Mouse (Mus musculus): ENCODE results near the gene Rpe.
A peak's percentile ranks its signal among the peaks of the same experiment; 100 is the strongest.
"Not testable (repeated sequence)": the region's sequence is repeated elsewhere in the genome, so short reads cannot be mapped to it uniquely, and the experiment has no call there.

Rpe gene

DNA sequence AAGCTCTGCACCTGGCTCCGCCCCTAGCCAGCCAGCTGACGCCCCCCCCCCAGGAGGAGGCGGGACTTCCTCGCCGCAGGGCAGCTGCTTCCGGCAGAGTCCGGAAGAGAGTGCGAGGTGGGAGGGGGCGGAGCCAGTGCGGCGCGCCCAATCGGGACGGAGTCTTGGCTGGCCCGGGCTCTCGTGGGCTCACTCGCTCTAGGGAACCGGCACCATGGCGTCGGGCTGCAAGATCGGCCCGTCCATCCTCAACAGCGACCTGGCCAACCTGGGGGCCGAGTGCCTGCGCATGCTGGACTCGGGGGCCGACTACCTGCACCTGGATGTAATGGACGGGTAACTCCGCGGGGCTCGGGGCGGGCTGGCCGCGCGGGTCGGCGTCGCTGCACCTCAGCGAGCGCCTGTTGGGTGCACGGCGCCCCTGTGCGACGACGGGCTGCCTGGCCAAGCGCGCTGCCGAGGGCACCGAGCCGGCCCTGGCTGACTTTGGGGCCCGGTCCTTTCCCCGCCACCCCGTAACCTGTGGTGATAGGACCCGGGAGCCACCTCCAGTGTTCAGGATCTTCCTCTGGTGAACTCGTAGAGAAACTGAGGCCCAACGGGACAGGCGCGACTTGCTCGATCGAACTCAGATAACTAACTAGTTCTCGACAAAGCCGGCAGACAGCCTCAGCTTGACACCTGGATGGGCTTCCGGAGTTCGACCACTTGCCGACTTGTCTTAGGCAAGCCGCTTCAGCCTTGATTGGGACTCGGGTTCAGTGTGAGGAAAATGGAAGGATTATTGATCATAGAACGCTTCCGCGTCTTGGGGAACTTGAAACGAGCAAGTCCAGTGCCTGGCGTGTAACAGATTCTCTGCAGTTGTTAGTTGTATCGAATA is at the start of gene Rpe:
Gene Rpe (plus strand): TSS at position 139 of the 883 bp plus-strand sequence.
- DNase-seq: peak; percentile 93

DNA sequence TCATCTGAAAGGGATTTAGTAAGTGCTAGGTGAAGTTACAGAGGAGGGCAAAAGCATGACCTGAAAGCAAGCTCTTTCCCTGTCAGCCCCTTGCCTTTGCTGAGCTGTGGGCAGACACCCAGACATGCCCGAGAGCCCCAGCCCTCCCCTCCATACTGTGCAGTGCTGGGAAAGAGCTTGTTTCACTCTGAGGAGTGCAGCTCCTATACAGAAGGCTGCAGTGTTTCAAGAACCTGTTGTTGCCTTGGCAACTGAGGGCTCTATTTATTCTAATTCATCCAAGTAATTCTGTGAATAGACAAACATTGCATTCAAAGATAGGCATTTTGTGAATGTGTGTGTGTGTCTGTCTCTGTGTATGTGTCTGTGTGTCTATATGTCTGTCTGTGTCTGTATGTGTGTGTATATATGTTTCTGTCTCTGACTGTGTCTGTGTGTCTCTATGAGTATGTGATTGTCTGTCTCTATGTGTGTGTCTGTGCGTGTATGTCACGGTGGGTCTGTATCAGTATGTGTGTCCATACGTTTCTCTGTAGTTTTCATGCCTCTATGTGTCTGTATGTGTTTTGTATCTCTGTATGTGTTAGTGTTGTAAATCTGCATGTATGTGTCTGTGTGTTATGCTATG is 45.4 kb upstream of the Rpe start:
- DNase-seq: no peak

DNA sequence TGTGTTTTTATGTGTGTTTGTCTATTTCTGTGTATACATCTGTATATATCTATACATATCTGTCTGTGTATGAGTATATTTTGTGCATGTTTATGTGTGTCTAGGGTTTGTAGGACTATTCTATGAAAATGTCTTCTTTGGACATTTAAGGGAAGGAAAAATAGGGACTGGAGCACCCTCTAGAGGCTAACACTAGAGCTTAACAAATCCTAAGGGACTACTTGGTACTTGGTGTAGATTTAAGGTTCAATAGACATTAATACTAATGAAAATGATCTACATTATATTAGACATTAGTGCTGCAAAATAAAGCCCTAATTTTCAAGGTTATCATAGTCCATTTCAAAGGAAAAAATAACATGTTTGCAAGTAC is 44.9 kb upstream of the Rpe start:
- DNase-seq: no peak

DNA sequence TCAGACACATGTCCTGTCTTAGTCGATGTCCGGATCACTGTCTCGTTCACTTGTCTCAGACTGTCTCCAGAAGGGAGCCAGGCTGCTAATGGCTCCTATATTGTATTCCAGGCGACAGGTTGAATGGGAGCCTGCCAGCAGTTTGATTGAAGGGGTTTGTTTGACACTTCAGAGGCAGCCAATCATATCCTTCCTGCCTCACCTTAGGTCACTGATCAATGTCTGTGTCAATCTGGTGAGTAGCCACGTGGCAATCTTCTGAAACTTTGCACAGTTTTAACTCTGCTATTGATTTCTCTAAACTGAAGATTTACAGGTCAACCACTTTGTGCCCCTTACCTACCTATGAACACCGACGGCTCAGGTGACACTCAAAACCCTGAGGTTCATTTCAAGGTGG is 29.2 kb upstream of the Rpe start:
- no peak for DNase-seq

DNA sequence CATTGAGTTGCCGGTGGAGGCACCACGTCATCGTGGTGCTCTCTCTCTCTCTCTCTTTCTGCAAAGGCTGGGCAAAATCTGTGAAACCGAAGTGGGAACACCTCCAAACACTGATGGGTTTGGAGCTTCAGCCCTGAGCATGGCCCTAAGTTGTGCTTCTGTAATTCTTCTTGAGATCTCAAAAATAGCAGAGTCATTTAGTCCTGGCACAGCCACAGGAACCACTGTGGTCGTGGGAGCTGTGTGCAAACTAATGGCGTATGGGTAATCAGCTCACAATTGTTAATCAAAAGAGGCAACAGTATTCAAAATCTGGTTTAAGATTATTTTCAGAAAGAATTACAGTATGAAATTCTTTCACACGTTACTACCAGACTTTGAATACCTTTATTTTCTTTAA is 27.8 kb upstream of the Rpe start:
- DNase-seq: no peak

DNA sequence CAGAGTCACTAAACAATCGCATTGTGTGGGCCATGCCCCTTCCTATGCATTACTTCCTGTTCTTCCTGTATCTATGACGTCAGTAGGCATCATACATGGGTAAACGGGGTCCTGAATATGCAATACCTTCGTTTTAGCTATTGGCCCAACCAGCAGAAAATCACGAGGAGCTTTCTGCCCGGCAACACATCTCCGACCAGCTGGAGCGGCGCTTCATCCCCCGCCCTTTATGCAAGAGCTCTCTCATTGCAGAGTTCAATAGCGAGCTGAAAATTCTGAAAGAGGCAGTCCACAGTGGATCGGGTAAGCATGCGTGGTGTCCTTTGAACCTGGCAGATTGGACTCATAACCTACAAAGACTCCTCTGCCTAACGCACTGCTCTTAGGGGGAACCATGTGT is 22.7 kb upstream of the Rpe start:
- DNase-seq: no peak

DNA sequence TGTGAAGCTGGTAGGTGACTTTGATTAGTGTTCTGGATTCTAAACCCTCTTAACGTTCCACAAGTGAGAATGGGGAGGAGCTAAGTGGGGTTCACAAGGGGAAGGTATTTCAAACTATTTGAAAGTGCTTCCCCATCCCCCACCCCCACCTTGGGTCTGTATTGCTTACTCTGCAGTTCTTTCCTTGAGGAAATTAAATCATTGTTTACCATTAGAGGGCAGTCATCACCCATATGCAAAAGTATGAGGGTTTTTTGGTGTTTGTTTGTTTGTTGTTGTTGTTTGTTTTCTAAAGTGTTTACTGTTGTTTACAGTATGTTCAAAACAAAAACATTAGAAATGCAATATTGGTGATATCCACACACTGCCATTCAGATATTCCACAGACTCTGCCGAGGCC is 22.0 kb upstream of the Rpe start:
- DNase-seq: no peak

DNA sequence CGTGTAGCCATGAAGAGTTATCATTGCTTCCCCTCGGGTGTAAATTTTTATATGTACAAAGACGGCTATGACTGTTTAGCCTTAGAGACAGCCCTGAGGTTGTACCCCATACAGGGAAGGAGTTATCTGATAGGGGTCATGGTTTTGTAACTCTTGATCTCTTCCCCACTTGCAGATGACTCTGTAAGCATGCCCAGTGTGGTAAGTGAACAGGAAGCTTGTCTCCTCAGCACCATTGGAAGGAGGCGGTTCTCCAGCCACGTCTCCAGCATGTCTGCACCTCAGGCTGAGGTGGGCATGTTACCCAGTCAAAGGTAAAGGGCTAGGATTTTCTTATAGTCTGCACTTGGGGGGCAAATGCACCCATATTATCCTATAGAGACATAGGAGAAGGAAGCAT is 17.7 kb upstream of the Rpe start:
- no peak for DNase-seq

DNA sequence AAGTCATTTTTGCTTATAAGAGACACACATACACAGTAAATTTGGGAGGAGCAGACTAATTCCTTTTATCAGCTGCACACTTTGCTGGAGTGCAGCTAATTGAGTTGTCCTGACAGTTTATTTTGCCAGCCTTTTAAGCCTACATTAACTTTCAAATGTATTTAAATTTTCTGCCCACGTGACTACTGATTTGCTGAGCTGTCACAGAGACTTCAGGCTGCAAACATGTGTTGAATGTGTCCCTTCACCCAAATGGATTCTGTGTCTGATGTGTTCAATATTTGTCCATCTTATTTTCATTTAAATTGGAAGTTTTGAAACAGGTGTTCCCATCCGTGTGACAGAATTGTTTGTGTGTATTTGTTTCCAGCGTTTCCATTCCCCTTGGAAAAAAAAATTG is 8.9 kb upstream of the Rpe start:
- no peak for DNase-seq

DNA sequence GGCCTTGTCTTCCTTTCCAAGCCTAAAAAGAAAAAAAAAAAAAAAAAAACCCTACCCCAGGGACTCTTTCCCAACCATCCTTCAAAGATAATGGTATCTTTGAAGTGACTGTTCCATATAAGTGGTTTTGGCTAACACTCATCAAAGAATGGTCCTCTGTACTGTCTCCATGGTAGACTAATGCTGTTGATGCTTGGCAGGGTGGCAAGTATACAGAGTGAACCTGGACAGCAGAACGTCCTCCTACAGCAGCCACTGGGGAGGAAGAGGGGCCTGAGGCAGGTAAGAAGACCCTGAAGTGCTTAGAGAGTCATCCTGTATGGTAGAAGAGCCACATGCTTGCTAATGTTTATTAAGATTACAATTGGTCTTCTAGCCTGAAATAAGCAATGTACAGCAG is 8.3 kb upstream of the Rpe start:
- DNase-seq: no peak

DNA sequence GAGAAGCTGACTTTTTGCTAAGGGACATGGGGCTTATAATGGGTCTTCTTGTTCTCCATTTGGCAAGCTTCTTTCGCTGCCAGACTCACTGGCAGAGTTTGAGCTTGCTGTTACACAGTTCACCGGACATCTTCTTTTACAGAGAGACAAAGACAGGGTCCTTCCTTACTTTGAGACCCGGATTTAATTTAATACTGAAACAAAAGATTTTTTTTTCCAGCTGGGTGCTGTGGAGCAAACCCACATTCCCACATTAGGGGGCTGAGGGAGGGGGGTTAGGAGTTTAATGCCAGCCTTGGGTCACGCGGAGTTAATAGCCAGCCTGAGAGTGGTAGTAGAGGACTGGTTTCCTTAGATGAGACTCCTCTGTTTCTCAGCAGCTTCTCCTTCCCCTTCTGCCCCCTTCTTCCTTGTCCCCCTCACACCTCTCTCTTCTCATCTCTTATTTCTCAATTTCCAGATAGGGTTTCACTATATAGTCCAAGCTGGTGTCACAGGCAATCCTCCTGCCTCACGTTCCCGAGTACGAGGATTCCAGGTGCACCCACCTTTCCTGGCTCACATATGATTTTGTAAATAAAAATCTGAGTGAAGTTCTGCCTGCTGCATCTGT is 7.7 kb upstream of the Rpe start:
- DNase-seq: no peak

DNA sequence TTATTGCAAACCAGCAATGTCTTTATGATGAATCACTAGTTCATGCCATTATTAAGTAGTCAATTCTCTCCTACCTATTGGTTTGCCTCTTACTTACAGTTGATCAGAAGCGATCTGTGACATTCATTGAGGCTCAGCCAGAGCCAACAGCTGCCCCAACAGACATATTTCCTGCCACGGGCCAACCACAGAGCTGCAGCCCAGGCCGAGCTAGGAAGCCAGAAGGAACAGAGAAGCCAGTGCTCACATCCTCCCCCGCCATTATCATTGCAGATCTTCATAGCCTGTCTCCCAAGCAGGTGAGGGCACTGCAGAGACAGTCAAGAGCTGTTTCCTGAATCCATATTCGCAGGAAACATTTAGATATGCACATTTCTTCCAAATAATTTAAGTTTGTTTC is 6.4 kb upstream of the Rpe start:
- no peak for DNase-seq

DNA sequence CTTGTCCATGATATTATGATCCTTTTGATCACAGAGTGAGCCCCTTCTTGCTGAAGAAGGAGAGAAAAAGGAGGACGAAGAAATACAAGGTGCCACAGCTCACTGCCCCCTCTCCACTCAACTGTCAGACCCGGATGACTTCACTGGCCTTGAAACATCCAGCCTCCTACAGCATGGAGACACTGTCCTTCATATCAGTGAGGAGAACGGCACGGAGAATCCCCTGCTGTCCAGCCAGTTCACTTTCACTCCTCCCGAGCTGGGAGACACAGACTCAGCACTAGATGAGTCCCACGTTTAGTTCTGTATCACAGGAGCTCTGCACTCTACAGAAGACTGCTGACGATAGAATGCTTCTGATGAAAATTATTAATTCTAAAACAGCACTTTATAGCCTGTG is 5.3 kb upstream of the Rpe start:
- no peak for DNase-seq

DNA sequence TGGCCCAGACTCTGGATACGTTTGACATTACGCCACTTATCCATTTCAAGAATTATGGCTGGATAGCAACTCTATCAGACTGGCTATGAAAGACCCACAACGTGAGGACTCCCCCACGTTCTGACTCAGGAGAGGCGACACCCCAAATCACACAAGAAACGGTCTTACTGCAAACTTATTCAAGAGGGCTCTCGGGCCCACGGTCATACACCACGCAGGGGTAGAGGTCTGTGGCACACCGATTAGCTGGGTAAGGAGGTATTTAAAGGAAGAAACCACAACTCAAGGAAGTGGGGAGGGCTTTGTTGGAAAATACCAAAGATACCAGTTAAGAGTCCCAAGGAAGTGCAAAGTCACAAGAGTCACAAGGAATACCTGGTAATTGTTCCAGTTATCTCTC is 1.0 kb upstream of the Rpe start:
- DNase-seq: not testable (repeated sequence)

DNA sequence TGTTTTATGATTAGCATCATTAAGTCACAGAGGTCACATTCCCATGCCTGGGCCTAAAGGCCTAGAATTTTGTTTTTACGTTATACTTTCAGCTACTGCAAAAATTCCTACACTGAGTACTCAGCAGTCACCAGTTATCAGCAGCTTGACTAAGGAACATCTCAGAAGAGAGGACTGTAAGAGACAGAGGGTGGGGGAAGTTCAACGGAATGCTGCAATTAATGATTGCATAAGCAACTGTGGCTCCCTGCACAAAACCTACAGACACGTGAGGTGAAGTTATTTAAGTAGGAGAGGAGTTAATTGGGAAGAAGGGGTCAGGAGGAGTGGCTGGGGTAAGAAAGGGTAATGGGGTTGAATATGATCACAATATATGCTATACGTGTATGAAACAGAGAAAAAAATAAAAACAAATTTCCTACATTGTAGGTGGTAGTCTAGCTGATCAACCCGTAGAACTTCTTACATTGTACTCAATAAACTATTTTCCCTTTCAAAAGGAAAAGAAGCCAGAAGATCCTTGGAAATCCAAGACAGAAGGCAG is 410 bp upstream of the Rpe start:
- DNase-seq: no peak

DNA sequence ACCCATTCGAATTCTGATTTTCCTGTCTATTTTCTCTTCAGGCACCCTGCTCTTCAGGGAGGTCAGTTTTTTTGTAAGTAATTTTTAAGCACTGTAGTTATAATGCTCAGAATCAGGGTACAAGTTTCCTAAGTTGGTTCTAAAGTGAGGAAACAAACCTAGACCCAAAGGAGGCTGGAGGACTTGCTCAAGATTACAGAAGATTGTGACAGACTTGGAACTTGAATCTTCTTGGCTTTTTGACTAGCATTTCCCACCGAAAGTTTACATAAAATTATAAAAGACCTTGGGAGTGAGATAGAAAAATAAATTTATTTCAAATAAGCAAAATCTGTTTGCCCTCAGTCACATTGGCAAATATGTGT is 927 bp downstream of the Rpe start:
- DNase-seq: no peak

DNA sequence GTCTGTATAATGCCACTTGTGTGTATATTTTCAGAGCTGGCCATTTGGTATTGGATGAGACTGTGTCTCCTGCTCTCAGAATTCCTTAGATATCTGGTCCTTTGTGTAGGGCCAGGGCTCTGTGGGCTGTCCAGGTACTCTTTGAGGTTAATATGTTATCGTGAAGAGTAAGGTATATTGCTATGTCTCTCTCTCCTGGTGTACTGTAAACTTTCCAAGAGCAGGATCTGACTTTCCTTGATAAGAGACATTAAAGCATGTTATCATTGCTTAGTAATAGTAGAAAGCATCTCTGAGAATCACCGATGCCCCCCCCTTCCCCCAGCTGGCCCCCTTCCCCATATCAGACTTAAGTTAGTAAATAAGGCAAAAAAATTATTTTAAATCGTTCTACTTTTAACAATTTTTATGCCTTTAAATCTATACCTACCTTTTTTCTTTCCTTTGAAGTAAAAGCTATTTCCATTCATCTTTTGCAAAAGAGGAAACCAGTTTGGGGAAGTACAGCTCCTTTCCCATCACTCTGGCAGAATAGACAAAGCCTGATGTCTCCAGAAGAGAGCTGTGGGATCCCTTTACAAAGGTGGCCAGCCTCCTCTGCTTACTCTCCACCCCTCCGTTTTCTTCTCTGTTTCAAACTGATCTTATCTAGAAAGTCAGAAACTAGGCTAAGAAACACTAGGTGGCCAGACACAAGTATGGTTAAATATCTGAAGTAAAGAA is 2.2 kb downstream of the Rpe start:
- no peak for DNase-seq

DNA sequence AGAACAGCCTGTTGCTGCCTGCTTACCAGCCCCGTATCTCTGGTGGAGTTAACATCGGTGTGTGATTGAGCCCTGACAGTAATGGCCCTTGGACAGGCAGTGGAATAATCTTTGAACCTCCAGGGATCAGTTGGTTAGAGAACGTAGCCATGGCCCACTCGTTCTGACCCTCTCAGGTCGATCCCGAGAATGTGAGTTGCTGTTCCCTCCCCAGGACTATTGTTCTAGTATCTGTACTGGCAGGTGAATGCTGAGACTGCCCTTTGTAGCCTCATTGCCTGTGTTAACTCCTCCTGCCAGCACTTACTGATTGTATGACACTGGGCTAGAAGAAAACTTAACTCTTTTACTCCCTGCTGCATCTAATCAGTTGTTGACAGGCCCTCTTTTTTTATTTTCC is 3.9 kb downstream of the Rpe start:
- no peak for DNase-seq

DNA sequence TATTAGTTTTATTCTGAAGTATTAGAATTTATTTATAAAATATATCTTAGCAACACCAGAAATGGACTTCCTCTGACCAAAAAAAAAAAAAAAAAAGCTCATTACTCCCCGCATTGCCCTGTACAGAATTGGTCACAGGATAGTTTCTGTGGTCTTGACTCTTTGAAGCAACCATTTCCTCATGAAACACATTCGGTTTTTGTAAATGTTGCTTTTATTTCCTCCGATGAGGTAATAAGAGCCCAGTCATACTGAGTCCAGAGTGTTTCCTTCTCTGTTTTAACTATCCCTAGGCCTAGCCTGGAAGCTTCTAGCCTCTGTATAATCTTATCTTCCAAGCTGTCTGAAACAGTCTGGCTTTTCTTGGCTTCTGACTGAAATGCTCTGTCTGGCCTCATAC is 12.2 kb downstream of the Rpe start:
- no peak for DNase-seq

DNA sequence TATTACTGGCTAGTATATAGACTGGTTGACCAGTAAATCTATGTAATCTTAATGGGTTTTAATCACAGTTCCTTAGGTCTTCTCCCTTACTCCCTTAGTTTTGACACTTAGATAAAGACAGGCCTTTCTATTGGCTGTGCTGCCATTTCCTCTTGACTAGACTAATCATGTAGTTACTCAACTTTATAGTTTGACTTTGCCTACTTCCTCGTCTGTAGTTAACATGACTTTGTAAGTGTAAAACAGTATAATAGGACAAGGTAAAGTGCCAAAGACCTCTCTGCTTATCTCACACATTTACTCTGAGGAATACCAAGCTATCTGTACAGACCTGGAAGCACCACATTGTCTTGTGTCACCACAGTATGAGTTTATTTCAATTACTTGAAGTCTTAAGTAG is 29.9 kb downstream of the Rpe start:
- DNase-seq: no peak

DNA sequence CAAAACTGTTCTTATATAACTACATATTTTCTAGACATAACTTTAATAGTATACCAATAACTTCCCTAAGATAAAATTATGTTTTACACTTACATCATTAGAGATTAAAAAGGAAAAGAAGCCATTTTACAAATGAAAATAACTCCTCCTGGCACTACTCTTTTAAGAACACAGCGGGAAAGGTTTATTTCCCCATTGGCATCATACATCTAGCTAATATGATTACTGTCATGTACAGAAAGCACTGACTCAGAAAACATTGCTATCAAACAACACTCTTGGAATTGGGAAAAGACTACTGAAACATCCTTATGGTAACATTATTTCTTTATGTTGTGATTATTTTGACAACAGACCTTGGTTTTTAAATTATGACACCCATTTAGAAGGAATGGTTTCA is 68.1 kb downstream of the Rpe start:
- no peak for DNase-seq

Measured in kidney, adult 18-20 months (tissue).